Mouse (Mus musculus) MEL (cell line): Measurements from ENCODE around the gene Syce3.

Experiments
- CHD1 ChIP-seq: IDR thresholded peaks from 2 replicates; pipeline ENCODE4 v1.6.1; 2012; ENCODE audit warnings: low read depth, mild to moderate bottlenecking, inconsistent platforms, low read length, improper control_type of control experiment
- CTCF ChIP-seq, 3 experiments: IDR thresholded peaks in 2 of 3; conservative IDR thresholded peaks in 1 of 3; 2 replicates each; pipeline ENCODE4 v1.5.1; 2011 to 2012; ENCODE audit warnings: low read length in 3 of 3, low read depth in 2 of 3, mild to moderate bottlenecking in 2 of 3, improper control_type of control experiment in 1 of 3, inconsistent platforms in 1 of 3, mixed read lengths in 1 of 3, moderate library complexity in 1 of 3; ENCODE audit not compliant: control insufficient read depth in 1 of 3, insufficient read depth in 1 of 3, poor library complexity in 1 of 3, severe bottlenecking in 1 of 3
- NRF1 ChIP-seq: IDR thresholded peaks from 2 replicates; pipeline ENCODE4 v1.6.1; 2014; ENCODE audit warnings: low read depth, mild to moderate bottlenecking, inconsistent platforms, low read length, improper control_type of control experiment, moderate library complexity; ENCODE audit not compliant: poor library complexity, insufficient read depth, severe bottlenecking
- RCOR1 ChIP-seq: IDR thresholded peaks from 2 replicates; pipeline ENCODE4 v1.6.1; 2012; ENCODE audit warnings: low read depth, mild to moderate bottlenecking, inconsistent platforms, low read length, improper control_type of control experiment
- TBP ChIP-seq: IDR thresholded peaks from 2 replicates; pipeline ENCODE4 v1.8.0; 2011; ENCODE audit warnings: low read depth, low read length, improper control_type of control experiment

- TF ChIP-seq TBP (no peak), CHD1 (no peak), CTCF (IDR thresholded peaks at IDR 0.05 in 2 of 3, conservative IDR thresholded peaks at IDR 0.05 in 1 of 3; ENCODE audit: control insufficient read depth in 1 of 3, insufficient read depth in 1 of 3, low read depth in 2 of 3, low read length in 3 of 3, poor library complexity in 1 of 3, severe bottlenecking in 1 of 3) (peak; percentile 30 to 43 (median 39); a peak in 4 of 6 replicates), NRF1 (no peak), RCOR1 (no peak)
Observed at GRCm38 (mm10) chr15:89341678-89342077, 68.6 kb downstream of the Syce3 start.
